ENCODE assay signal across 9 mouse cellular contexts in the genomic region with DNA sequence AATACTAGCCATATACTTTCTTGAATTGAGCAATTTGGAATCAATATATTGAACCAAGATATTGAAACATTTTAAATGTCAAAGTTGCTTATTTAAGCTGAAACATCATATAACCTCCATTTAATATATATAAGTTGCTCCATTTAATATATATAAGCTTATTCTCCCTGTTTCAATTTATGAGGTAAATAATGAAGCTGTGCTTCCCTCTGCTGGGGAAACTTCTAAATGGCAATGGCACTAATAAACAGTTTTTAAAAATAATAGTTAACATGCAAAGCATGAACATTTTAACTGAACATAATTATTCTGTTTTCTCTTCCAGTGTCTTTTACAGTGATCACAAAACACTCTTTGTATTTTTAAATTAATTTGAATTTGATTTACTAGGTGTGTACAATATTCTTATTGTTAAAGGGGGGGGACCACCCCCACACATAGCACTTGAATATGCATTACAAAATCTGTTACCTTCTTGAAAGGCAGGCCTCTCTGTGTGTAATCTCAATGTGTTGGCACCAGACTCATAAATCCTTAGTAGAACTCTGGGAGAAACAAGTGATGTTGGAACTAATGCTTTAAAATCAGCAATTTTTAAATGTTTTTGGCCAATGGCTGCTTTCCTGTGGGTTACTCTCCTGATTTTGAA.
A peak's percentile ranks its signal among the peaks of the same experiment; 100 is the strongest.
DNase-seq lines count a peak whose midpoint lies in the region; ATAC-seq and TF ChIP-seq lines count a peak whose summit lies in the region.
"Had no signal": no experiment of that assay in that cellular context is flagged by ENCODE, and none has a peak within 500 bp of the region (broad histone marks: within the 10 kb centered on the region; RNA-seq: fewer than 3 reads in every experiment).

No protein-coding gene starts in this region.

- no peak overlapping the region for H3K27ac ChIP-seq in forebrain, embryonic 15.5 days (replicated peaks)
- H3K27ac ChIP-seq in forebrain, embryonic 11.5 days (ENCODE audit: low read depth, low read length) = no peak overlapping the region
- H3K27ac ChIP-seq in CH12.LX (ENCODE audit: insufficient read depth, low read depth) = no peak overlapping the region
- no peak overlapping the region for H3K27ac ChIP-seq in embryonic facial prominence, embryonic 14.5 days (replicated peaks; ENCODE audit: low read depth, low read length)

- TF ChIP-seq CTCF in CH12.LX (conservative IDR thresholded peaks at IDR 0.05 in 1 of 2, IDR thresholded peaks at IDR 0.05 in 1 of 2; ENCODE audit: low read depth in 2 of 2, low read length in 2 of 2) = peak in 1 of 2 experiments; percentile 55; a peak in 2 of 4 replicates

- no peaks in the 10 kb centered on the region for H3K4me1 ChIP-seq in forebrain, embryonic 15.5 days
- no peaks in the 10 kb centered on the region for H3K4me1 ChIP-seq in forebrain, embryonic 11.5 days (replicated peaks; ENCODE audit: control insufficient read depth, insufficient read depth, low read length)
- no peaks in the 10 kb centered on the region for H3K4me1 ChIP-seq in CH12.LX (ENCODE audit: control insufficient read depth in 1 of 2, insufficient read depth in 2 of 2)
- H3K4me1 ChIP-seq in embryonic facial prominence, embryonic 14.5 days (ENCODE audit: control insufficient read depth, insufficient read depth, low read length) = no peaks in the 10 kb centered on the region

- no peaks in the 10 kb centered on the region for H3K27me3 ChIP-seq in forebrain, embryonic 15.5 days
- no peaks in the 10 kb centered on the region for H3K27me3 ChIP-seq in forebrain, embryonic 11.5 days (ENCODE audit: control insufficient read depth, insufficient read depth, low read length)
- H3K27me3 ChIP-seq in CH12.LX (replicated peaks) = no peaks in the 10 kb centered on the region
- no peaks in the 10 kb centered on the region for H3K27me3 ChIP-seq in embryonic facial prominence, embryonic 14.5 days (replicated peaks; ENCODE audit: control insufficient read depth, insufficient read depth, low read length)

- no peaks in the 10 kb centered on the region for H3K36me3 ChIP-seq in forebrain, embryonic 15.5 days
- H3K36me3 ChIP-seq in forebrain, embryonic 11.5 days (ENCODE audit: control insufficient read depth, insufficient read depth, low read length) = no peaks in the 10 kb centered on the region
- H3K36me3 ChIP-seq in CH12.LX (replicated peaks in 1 of 2; ENCODE audit: control insufficient read depth in 1 of 2, insufficient read depth in 1 of 2, low read length in 1 of 2) = no peaks in the 10 kb centered on the region
- H3K36me3 ChIP-seq in embryonic facial prominence, embryonic 14.5 days (ENCODE audit: control insufficient read depth, insufficient read depth, low read length) = 0 out of 2 replicates have a peak, but pooled peaks cover 3% of the 10 kb centered on the region
- H3K36me3 ChIP-seq: G1E had no signal

- TF ChIP-seq RAD21 in CH12.LX (IDR thresholded peaks at IDR 0.05; ENCODE audit: low read depth, low read length) = peak; percentile 64

- no peaks in the 10 kb centered on the region for H3K79me2 ChIP-seq in CH12.LX (replicated peaks; ENCODE audit: control insufficient read depth, extremely low read depth, insufficient read depth, poor library complexity, severe bottlenecking)

- dilution Hi-C loops in CH12.LX (cut with MboI; ENCODE audit: extremely low pct_ligation_motif_present, extremely low pct_unique_long_range_greater_than_20kb, low sequenced_read_pairs) = no loop called here

- no peak overlapping the region for H3K4me3 ChIP-seq in forebrain, embryonic 15.5 days
- no peak overlapping the region for H3K4me3 ChIP-seq in forebrain, embryonic 11.5 days (ENCODE audit: low read depth, low read length)
- H3K4me3 ChIP-seq in CH12.LX (replicated peaks in 1 of 3; ENCODE audit: low read depth in 2 of 3, low read length in 2 of 3, poor library complexity in 1 of 3) = no peak overlapping the region
- H3K4me3 ChIP-seq in embryonic facial prominence, embryonic 14.5 days (ENCODE audit: low read depth, low read length) = no peak overlapping the region

- H3K9ac ChIP-seq in forebrain, embryonic 15.5 days (replicated peaks) = no peak overlapping the region
- H3K9ac ChIP-seq in forebrain, embryonic 11.5 days (ENCODE audit: low read length) = no peak overlapping the region
- H3K9ac ChIP-seq in CH12.LX (ENCODE audit: insufficient read depth, low read depth) = no peak overlapping the region
- no peak overlapping the region for H3K9ac ChIP-seq in embryonic facial prominence, embryonic 14.5 days (ENCODE audit: low read depth, low read length)

- H3K9me3 ChIP-seq in forebrain, embryonic 15.5 days = no peaks in the 10 kb centered on the region
- no peaks in the 10 kb centered on the region for H3K9me3 ChIP-seq in forebrain, embryonic 11.5 days (ENCODE audit: control insufficient read depth, low read length)
- H3K9me3 ChIP-seq in CH12.LX (replicated peaks; ENCODE audit: low read length) = peaks cover 23% of the 10 kb centered on the region
- H3K9me3 ChIP-seq in embryonic facial prominence, embryonic 14.5 days (ENCODE audit: control insufficient read depth, low read length) = no peaks in the 10 kb centered on the region
- H3K9me3 ChIP-seq: G1E had no signal

- no peak overlapping the region for H3K4me2 ChIP-seq in forebrain, embryonic 15.5 days (replicated peaks)
- H3K4me2 ChIP-seq in forebrain, embryonic 11.5 days (ENCODE audit: low read depth, low read length, severe bottlenecking) = no peak overlapping the region
- H3K4me2 ChIP-seq in CH12.LX (ENCODE audit: insufficient read depth, low read depth, poor library complexity, severe bottlenecking) = no peak overlapping the region
- H3K4me2 ChIP-seq in embryonic facial prominence, embryonic 14.5 days (ENCODE audit: low read depth, low read length) = no peak overlapping the region

- no peak for DNase-seq in forebrain, embryonic 11.5 days (ENCODE audit: low spot score)
- DNase-seq in left cerebral cortex, adult 18-20 months (ENCODE audit: low spot score in 2 of 2) = peak; percentile 7 to 8
- no peak for DNase-seq in left cerebral cortex, postnatal 36 days (ENCODE audit: low spot score in 2 of 2)
- no peak for DNase-seq in CH12.LX (ENCODE audit: extremely low read depth)
- peak; percentile 36 for DNase-seq in embryonic facial prominence, embryonic 14.5 days (ENCODE audit: low spot score)
- DNase-seq in spleen, postnatal 36 days (ENCODE audit: low spot score in 2 of 2) = no peak

- peak; percentile 75 for ATAC-seq in forebrain, embryonic 15.5 days (replicated peaks)
- ATAC-seq in forebrain, embryonic 11.5 days (replicated peaks; ENCODE audit: low FRiP score) = no peak; the same call in 1 of the 2 replicates
- no peak for ATAC-seq in embryonic facial prominence, embryonic 14.5 days (ENCODE audit: low read depth)
- ATAC-seq in megakaryocyte, adult 5-6 weeks (ENCODE audit: poor library complexity, severe bottlenecking) = no peak

- in situ Hi-C loops in CH12.LX (cut with MboI; ENCODE audit: low pct_ligation_motif_present, low pct_unique_long_range_greater_than_20kb, low sequenced_read_pairs) = no loop called here

- no peak for TF ChIP-seq EP300 in CH12.LX (IDR thresholded peaks at IDR 0.05; ENCODE audit: low read length)

- intact Hi-C loops in left cerebral cortex, postnatal 36 days (cut with DNase I) = loop anchor here (2.0 to 5.0 kb wide), 3 partner anchors 183 to 1023 kb away; no protein-coding TSS in a partner anchor

- no peak for TF ChIP-seq POLR2A in CH12.LX (IDR thresholded peaks at IDR 0.05; ENCODE audit: low read depth, low read length)

TF ChIP-seq in CH12.LX, 34 proteins besides CTCF, POLR2A, EP300 and RAD21:
- TF ChIP-seq POLR2AphosphoS2 (IDR thresholded peaks at IDR 0.05; ENCODE audit: low read depth, low read length) (no peak), ZC3H11A (IDR thresholded peaks at IDR 0.05; ENCODE audit: low read depth, low read length) (no peak), SIN3A (IDR thresholded peaks at IDR 0.05; ENCODE audit: low read length) (no peak), NELFE (IDR thresholded peaks at IDR 0.05; ENCODE audit: low read depth, low read length) (no peak), SMC3 (IDR thresholded peaks at IDR 0.05; ENCODE audit: low read depth, low read length) (peak; percentile 50)

Comparison
In these comparisons a context has a peak if more than half of its experiments do, and no peak if none do; other contexts are left out.
1. DNase-seq: peak in left cerebral cortex, adult 18-20 months (2 of 2) and embryonic facial prominence, embryonic 14.5 days (single experiment); none in forebrain, embryonic 11.5 days (single experiment), left cerebral cortex, postnatal 36 days (0 of 2), CH12.LX (single experiment) and spleen, postnatal 36 days (0 of 2).